Mouse (Mus musculus) regulatory T cell (primary cell): ENCODE data around the gene Aqp3.

Source experiments
- in situ Hi-C: fragments of 300-600 bp; cut with MboI, MseI; formaldehyde crosslinking; loops from one replicate; pipeline ENCODE4 v1.15.1; 2025; ENCODE audit warnings: high pct_unique_total_duplicates

The Aqp3 gene

DNA sequence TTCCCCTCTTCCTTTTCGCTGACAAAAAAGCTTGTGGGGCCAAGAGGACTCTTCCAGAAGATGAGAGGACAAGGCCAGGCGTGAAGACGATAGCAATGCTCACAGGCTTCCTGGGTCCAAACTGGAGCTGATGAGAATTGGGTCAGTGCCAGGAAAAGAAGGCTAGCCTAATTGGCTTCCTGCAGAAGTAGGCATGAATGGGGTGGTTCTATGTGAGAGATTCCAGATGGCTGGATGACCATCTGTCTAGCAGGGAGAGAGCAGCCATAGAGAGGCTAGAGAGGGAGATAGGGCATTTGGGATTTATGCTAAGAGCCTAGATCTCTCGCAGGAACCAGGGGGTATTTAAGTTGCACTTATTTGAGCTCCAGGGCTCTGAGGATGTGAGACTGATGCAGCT lies 9.5 kb upstream of the Aqp3 start:
- in situ Hi-C loops, result no loop called here

DNA sequence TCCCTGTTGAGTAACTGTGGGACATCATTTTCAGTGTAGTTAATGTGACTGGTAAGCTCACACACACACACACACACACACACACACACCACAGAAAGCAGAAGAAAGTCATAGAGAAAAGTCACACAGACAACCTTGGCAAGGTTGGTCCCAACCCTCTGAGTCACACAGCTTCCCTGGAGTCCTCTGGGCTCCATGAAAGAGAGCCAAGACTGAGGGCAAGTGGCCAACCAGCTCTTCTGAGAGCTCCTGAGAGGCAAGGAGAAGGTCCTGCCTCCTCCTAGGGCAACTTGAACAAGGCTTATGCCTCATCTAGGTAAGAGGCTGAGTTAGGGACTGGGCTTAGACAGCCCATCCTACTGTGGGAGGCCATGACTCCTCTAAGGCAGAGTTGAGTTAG lies 4.9 kb upstream of the Aqp3 start:
- in situ Hi-C loops, result no loop called here

DNA sequence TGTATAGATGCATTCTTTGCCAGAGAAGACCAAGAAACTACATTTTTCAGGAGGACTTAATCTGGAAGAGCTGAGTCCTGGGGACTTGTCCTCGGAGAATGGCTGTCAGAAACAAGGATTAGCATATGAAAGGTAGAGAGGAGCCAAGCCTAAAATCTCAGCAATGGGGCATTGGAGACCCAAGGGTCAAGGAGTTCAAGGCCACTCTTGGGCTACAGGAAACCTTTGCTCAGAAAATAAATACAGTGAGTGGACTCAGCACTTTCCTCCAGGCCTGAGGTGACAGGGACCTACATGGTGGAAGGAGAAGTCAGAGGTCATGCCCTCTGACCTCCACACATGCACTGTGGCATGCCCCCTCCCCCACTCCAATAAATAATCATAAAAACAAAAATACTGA lies 3.0 kb upstream of the Aqp3 start:
- in situ Hi-C loops, result no loop called here

DNA sequence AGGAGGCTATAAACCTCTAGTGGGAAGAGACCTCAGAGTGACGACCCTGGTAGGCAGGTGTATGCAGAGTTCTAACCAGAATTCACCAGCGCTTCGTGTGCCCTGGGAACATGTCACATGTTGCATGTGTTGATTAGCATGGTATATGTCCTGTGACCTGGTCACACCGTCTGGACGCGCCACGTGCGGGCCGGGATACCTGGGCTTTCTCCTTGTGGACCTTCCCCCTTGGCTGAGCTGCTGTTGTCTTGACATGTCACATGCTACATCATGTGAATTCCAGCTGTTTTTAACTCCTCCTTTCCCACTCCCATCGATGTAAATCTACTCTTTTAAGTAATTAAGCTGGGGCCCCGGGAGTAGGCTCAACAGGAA lies 581 bp upstream of the Aqp3 start:
- in situ Hi-C loops, result loop anchor here (25.0 kb wide), 1 partner anchor 614 kb away; the partner anchor contains the start of genes Dctn3 and Rpp25l

GRCm38 (mm10) chr4:41097381-41097780 lies 602 bp downstream of the Aqp3 start:
- in situ Hi-C loops, result loop anchor here (25.0 kb wide), 1 partner anchor 615 kb away; the partner anchor contains the start of genes Dctn3 and Rpp25l

DNA sequence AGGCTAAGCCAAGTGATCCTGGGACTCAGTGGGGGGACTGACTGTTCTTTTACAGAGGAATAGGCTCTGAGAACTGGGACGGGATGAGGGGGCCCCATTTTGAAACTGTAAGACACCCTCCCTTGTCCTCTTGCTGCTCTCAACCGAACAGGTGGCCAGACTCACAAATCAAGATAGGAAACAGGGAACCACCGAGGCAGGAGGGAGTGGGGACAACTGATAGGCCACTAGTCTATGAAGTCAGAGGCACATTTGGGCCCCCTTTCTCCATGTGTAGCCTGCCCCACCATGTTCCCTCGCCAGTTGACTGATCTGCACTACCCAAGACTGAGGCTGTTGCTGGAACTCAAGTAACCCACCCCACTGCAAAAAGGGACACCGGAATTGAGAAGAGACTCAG lies 1.2 kb downstream of the Aqp3 start:
- in situ Hi-C loops, result loop anchor here (25.0 kb wide), 1 partner anchor 616 kb away; the partner anchor contains the start of genes Dctn3 and Rpp25l

DNA sequence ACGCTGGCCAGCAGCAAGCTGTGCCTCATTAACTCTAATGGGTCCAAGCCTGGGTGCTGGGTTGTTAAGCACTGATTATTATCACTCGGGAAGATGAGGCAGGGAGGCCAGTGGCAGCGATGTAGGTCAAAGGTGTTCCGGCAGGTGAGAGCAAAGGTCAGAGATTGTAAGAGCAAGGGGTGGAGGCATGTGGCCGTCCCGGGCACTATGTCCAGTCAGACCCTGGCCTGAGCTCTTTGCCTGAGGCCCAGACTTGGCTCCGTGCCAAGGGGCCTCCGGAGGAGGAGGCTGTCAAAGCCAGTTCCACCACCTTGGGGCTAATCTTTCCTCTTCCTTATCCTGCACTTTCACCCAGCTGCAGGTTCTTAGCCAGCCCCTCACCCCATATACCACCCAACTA lies 1.8 kb downstream of the Aqp3 start:
- in situ Hi-C loops, result loop anchor here (25.0 kb wide), 1 partner anchor 616 kb away; the partner anchor contains the start of genes Dctn3 and Rpp25l

GRCm38 (mm10) chr4:41094361-41094760 lies 3.6 kb downstream of the Aqp3 start:
- in situ Hi-C loops, result loop anchor here (25.0 kb wide), 1 partner anchor 618 kb away; the partner anchor contains the start of genes Dctn3 and Rpp25l

- in situ Hi-C loops, result loop anchor here (25.0 kb wide), 1 partner anchor 619 kb away; the partner anchor contains the start of genes Dctn3 and Rpp25l
Observed at GRCm38 (mm10) chr4:41092958-41093357, 5.0 kb downstream of the Aqp3 start.

DNA sequence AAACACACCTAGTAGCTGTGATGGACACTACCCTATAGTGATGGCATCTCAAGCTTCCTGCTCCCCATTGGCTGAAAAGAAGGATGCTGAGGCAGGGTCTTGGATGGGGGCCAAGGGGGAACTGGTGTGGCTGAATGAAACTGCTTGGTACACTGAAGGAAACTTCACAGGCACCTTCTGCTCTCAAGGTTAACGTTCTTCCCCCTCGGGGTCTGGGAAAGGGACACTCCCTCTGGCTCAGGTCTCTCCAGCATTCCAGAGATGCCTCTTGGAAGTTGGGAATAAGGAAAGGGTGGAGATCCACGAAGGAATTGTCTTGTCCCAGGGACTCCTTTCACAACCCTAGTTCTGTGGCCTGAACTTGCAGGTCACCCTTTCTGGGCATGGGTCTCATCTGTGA lies 6.6 kb downstream of the Aqp3 start:
- in situ Hi-C loops, result loop anchor here (25.0 kb wide), 1 partner anchor 621 kb away; the partner anchor contains the start of genes Dctn3 and Rpp25l

DNA sequence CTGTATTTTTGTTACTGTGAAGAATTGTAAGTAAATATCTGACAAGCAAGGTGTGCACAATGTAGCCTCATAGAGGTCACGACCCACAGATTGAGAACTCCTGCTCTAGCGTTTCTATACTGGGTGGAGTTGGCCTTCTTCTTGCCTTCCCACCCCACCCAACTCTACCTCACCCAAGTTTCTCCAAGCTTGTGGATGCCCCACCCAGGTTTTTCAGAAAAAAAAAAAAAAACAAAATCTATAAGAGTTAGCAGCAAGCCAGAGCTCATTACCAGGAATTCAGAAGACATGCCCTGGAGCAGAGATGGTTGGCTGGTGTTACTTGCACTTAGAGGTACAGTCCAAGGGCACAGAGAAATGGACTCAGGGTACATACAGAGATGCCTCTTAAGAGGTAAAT lies 8.3 kb downstream of the Aqp3 start:
- in situ Hi-C loops, result loop anchor here (25.0 kb wide), 1 partner anchor 623 kb away; the partner anchor contains the start of genes Dctn3 and Rpp25l

GRCm38 (mm10) chr4:41089189-41089588 lies 8.8 kb downstream of the Aqp3 start:
- in situ Hi-C loops, result loop anchor here (25.0 kb wide), 1 partner anchor 623 kb away; the partner anchor contains the start of genes Dctn3 and Rpp25l

GRCm38 (mm10) chr4:41087459-41088298 lies 10.3 kb downstream of the Aqp3 start:
- in situ Hi-C loops, result loop anchor here (25.0 kb wide), 1 partner anchor 625 kb away; the partner anchor contains the start of genes Dctn3 and Rpp25l

DNA sequence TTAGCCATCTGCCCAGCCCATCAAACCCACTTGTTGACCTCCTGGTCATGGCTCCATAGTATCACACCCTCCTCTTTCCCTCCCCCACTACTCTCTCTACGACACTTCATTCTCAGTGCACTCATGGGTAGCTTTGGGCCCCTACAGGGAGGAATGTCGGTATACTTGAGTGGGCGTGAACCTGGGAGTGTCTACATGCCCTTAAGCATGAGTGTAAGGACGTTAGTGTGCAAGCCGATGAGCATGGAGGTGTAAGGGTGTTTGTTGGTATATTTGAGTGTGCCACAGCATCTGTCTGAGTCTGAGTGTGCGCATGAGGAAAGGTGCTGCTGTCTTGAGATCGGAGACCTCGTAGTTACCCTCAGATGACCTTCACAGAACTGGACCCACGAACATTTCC lies 11.0 kb downstream of the Aqp3 start:
- in situ Hi-C loops, result loop anchor here (25.0 kb wide), 1 partner anchor 625 kb away; the partner anchor contains the start of genes Dctn3 and Rpp25l

DNA sequence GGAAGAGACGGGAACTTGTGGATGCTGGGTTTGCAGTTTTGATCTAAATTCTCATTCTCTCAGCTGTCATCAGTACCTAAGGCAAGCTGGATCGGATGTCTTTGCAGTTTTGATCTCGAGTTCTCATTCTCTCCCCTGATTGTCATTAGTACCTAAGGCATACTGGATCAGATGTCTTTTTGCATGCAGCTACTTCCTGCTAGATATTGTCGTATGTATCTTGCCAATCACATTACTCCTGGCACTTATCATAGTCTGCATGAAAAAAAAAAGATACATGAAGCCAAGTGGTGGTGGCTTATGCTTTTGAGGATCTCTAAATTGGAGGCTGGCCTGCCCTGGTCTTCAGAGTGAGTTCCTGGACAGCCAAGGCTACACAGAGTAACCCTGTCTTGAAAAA lies 13.2 kb downstream of the Aqp3 start:
- in situ Hi-C loops, result loop anchor here (25.0 kb wide), 1 partner anchor 627 kb away; the partner anchor contains the start of genes Dctn3 and Rpp25l

DNA sequence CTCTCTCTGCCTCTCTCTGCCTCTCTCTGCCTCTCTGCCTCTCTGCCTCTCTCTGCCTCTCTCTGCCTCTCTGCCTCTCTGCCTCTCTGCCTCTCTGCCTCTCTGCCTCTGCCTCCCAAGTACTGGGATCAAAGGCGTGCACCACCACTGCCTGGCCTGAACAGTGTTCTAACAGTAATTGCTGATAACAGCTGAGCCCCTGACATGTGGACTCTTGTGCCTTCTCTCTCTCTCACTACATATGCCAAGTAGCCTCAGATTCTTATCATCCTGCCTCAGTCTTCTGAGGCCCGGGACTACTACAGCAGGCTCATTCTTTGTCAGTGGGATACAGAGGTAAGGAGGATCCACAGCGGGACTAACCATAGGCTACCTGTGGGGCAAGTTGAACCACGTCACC lies 15.2 kb downstream of the Aqp3 start:
- in situ Hi-C loops, result loop anchor here (25.0 kb wide), 1 partner anchor 629 kb away; the partner anchor contains the start of genes Dctn3 and Rpp25l

DNA sequence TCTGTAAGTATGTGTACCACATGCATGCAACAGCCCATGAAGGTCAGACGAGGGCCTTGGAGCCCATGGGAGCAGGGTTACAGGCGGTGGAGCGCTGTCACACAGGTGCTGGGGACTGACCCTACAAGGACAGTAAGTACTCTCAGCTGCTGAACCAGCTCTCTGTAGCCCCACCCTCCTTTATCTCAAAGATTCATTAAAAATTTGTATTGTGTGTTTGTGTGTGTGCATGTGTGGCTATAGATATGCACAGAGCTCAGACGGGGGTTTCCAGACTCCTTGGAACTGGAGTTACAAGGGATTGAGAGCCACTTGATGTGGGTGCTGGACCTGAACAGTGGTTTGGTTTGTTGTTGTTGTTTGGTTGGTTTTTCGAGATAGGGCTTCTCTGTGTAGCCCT lies 16.2 kb downstream of the Aqp3 start:
- in situ Hi-C loops, result loop anchor here (25.0 kb wide), 1 partner anchor 631 kb away; the partner anchor contains the start of genes Dctn3 and Rpp25l

- in situ Hi-C loops, result loop anchor here (25.0 kb wide), 1 partner anchor 634 kb away; the partner anchor contains the start of genes Dctn3 and Rpp25l
Observed at GRCm38 (mm10) chr4:41078726-41079125, 19.3 kb downstream of the Aqp3 start.

DNA sequence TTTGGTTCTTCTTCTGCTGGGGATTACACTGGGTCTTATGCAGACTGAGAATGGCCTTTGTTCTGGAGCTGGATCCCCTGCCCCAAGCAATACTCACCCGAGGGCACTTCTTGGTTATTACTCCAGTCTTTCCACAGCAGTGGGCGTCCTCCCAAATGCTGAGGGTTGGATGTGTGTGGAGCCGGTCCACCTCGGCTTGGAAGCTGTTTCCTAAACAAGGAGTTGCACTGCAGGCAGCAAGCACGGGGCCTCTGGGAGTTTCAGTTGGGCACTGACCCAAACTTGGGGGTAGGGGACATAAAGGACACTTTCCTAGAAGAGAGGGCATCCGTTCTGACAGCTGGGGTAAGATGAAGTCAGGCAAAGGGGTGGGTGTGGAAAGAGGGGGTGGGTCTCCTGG lies 23.5 kb downstream of the Aqp3 start:
- in situ Hi-C loops, result no loop called here

GRCm38 (mm10) chr4:41073008-41073817 lies 24.8 kb downstream of the Aqp3 start:
- in situ Hi-C loops, result no loop called here
